In genomic region chr10:40300648-40301171, GRCm38 (mm10) we compare ENCODE assay signal across 8 mouse cellular contexts. TPM values are rescaled to one million over a fixed set of nuclear protein-coding genes. Genes with fewer than 3 reads are reported as not detected.
A peak's percentile ranks its signal among the peaks of the same experiment; 100 is the strongest.
DNase-seq lines count a peak whose midpoint lies in the region; ATAC-seq lines count a peak whose summit lies in the region.

No protein-coding gene starts in this region.

- intact Hi-C loops in left cerebral cortex, postnatal 10 days (cut with DNase I), result loop anchor here (5.0 kb wide), 1 partner anchor 47 kb away; no protein-coding TSS in a partner anchor

- ATAC-seq in intestine, embryonic 14.5 days (replicated peaks; ENCODE audit: low FRiP score, low TSS enrichment, low read depth), result peak; percentile 86
- peak; percentile 69 for ATAC-seq in megakaryocyte progenitor cell, adult 5-6 weeks (replicated peaks; ENCODE audit: poor library complexity)

- peak overlapping the region; percentile 92 for H3K27ac ChIP-seq in intestine, embryonic 14.5 days (ENCODE audit: low read depth)

- no peaks in the 10 kb centered on the region; the same call in 1 of the 2 replicates for H3K36me3 ChIP-seq in intestine, embryonic 14.5 days (ENCODE audit: control insufficient read depth, insufficient read depth, low read length)

- DNase-seq in adrenal gland, adult 2 months, result peak; percentile 93
- peak; percentile 95 for DNase-seq in embryo, embryonic 10.5 days (ENCODE audit: low spot score)
- DNase-seq in gastrocnemius, postnatal 25 days, result peak; percentile 83
- DNase-seq in intestine, embryonic 14.5 days (ENCODE audit: low spot score), result peak; percentile 88
- peak; percentile 85 to 91 for DNase-seq in left cerebral cortex, postnatal 10 days (ENCODE audit: extremely low spot score in 1 of 2, low spot score in 2 of 2)
- DNase-seq in right cerebral cortex, postnatal 14 days, result peak; percentile 84
- DNase-seq in yolk sac, embryonic 10.5 days (ENCODE audit: low spot score), result peak; percentile 91

- peak overlapping the region; percentile 84 for H3K4me2 ChIP-seq in intestine, embryonic 14.5 days (ENCODE audit: low read length)

- no peaks in the 10 kb centered on the region for H3K27me3 ChIP-seq in intestine, embryonic 14.5 days (replicated peaks; ENCODE audit: control insufficient read depth, insufficient read depth, low read length)

- H3K9ac ChIP-seq in intestine, embryonic 14.5 days (ENCODE audit: low read length), result peak overlapping the region; percentile 95

- H3K4me1 ChIP-seq in intestine, embryonic 14.5 days (replicated peaks; ENCODE audit: control insufficient read depth, insufficient read depth, low read length), result peaks cover 24% of the 10 kb centered on the region

- WGBS in intestine, embryonic 14.5 days, result under 1% methylated on average over 36 of the region's 36 CpGs

- no peaks in the 10 kb centered on the region; the same call in 1 of the 2 replicates for H3K9me3 ChIP-seq in intestine, embryonic 14.5 days (ENCODE audit: control insufficient read depth, low read length)

- peak overlapping the region; percentile 68 for H3K4me3 ChIP-seq in intestine, embryonic 14.5 days (ENCODE audit: low read depth, low read length)

RNA-seq across cellular contexts. Expression of gene Amd1, which starts 1.3 kb away (rescaled TPM):
- total RNA-seq in adrenal gland, adult 2 months (2021), result 10 to 100 TPM; 39.5 to 47.5 TPM
- 1.8 and 2.0 TPM in 2 replicates for polyA plus RNA-seq in adrenal gland, adult 2 months (2012; rRNA removed)
- 100 to 1,000 TPM in 1 of 2 experiments, 10 to 100 TPM in 1; 51.9 to 108 TPM for total RNA-seq in gastrocnemius, postnatal 25 days (2021)
- 77.6 and 90.5 TPM in 2 replicates for polyA plus RNA-seq in intestine, embryonic 14.5 days (2014; fragmentation: Nextera tagmentation; extraction: Ambion mirVana)
- 10 to 100 TPM; 47.5 to 50.0 TPM for total RNA-seq in left cerebral cortex, postnatal 10 days (2021)
- 153 and 160 TPM in 2 replicates for total RNA-seq in megakaryocyte progenitor cell, adult 5-6 weeks (2015)
- total RNA-seq in megakaryocyte progenitor cell, adult 5-6 weeks (2017), result 170 and 202 TPM in 2 replicates

RNA-seq across cellular contexts. Expression of gene Cdk19, which starts 38.7 kb away (rescaled TPM):
- 10 to 100 TPM in 1 of 2 experiments, 1 to 10 TPM in 1; 8.7 to 12.7 TPM for total RNA-seq in adrenal gland, adult 2 months (2021)
- polyA plus RNA-seq in adrenal gland, adult 2 months (2012; rRNA removed), result 5.2 and 5.8 TPM in 2 replicates
- 1 to 10 TPM; 4.8 to 6.8 TPM for total RNA-seq in gastrocnemius, postnatal 25 days (2021)
- 8.7 and 9.0 TPM in 2 replicates for polyA plus RNA-seq in intestine, embryonic 14.5 days (2014; fragmentation: Nextera tagmentation; extraction: Ambion mirVana)
- 10 to 100 TPM; 44.0 to 46.7 TPM for total RNA-seq in left cerebral cortex, postnatal 10 days (2021)
- 47.8 and 49.0 TPM in 2 replicates for total RNA-seq in megakaryocyte progenitor cell, adult 5-6 weeks (2015)
- total RNA-seq in megakaryocyte progenitor cell, adult 5-6 weeks (2017), result 38.6 and 39.0 TPM in 2 replicates

RNA-seq across cellular contexts. Expression of gene Gtf3c6, which starts 42.8 kb away (rescaled TPM):
- total RNA-seq in adrenal gland, adult 2 months (2021), result 10 to 100 TPM; 39.4 to 46.8 TPM
- 3.6 and 4.0 TPM in 2 replicates for polyA plus RNA-seq in adrenal gland, adult 2 months (2012; rRNA removed)
- 10 to 100 TPM; 19.2 to 19.5 TPM for total RNA-seq in gastrocnemius, postnatal 25 days (2021)
- polyA plus RNA-seq in intestine, embryonic 14.5 days (2014; fragmentation: Nextera tagmentation; extraction: Ambion mirVana), result 106 and 110 TPM in 2 replicates
- total RNA-seq in left cerebral cortex, postnatal 10 days (2021), result 10 to 100 TPM; 25.1 to 28.8 TPM
- total RNA-seq in megakaryocyte progenitor cell, adult 5-6 weeks (2015), result 69.0 and 87.6 TPM in 2 replicates
- 219 and 265 TPM in 2 replicates for total RNA-seq in megakaryocyte progenitor cell, adult 5-6 weeks (2017)

RNA-seq across cellular contexts. Expression of gene Rpf2, which starts 53.9 kb away (rescaled TPM):
- 10 to 100 TPM; 23.2 to 27.7 TPM for total RNA-seq in adrenal gland, adult 2 months (2021)
- 0.61 and 0.97 TPM in 2 replicates for polyA plus RNA-seq in adrenal gland, adult 2 months (2012; rRNA removed)
- 10 to 100 TPM; 11.8 to 14.0 TPM for total RNA-seq in gastrocnemius, postnatal 25 days (2021)
- polyA plus RNA-seq in intestine, embryonic 14.5 days (2014; fragmentation: Nextera tagmentation; extraction: Ambion mirVana), result 77.7 and 77.9 TPM in 2 replicates
- 10 to 100 TPM; 25.9 to 30.9 TPM for total RNA-seq in left cerebral cortex, postnatal 10 days (2021)
- 97.3 and 109 TPM in 2 replicates for total RNA-seq in megakaryocyte progenitor cell, adult 5-6 weeks (2015)
- total RNA-seq in megakaryocyte progenitor cell, adult 5-6 weeks (2017), result 184 and 213 TPM in 2 replicates

Comparison
In these comparisons a context has a peak if more than half of its experiments do, and no peak if none do; other contexts are left out.
1. Peak in every context shown above with its lines: DNase-seq, ATAC-seq, H3K4me3 ChIP-seq and H3K27ac ChIP-seq.